Mouse (Mus musculus): ENCODE measurements around the gene 4930544D05Rik.

- no peak for TF ChIP-seq GATA1 (IDR thresholded peaks at IDR 0.05; ENCODE audit: low read length)
- TF ChIP-seq TAL1 (IDR thresholded peaks at IDR 0.05; ENCODE audit: low read length), result no peak
Measured at GRCm38 (mm10) chr11:70643051-70643450, 27.4 kb downstream of the 4930544D05Rik start.
